Mouse (Mus musculus) heart, embryonic 15.5 days (tissue): ENCODE results near the gene Mut. TPM values are rescaled to one million over a fixed set of nuclear protein-coding genes. Genes with fewer than 3 reads are reported as not detected.

Experiments
- ATAC-seq: fragments of 200-750 bp; cut with Nextera tagmentation; replicated peaks from 2 replicates; pipeline ENCODE4 v1.8.0; 2017; ENCODE audit warnings: low read depth, moderate TSS enrichment; ENCODE audit not compliant: insufficient number of reproducible peaks, insufficient read depth, low FRiP score
- H3K27ac ChIP-seq: fragments of 300-500 bp; sonication (generic); 2 replicates; pipeline ENCODE4 v1.5.1; 2015; ENCODE audit warnings: mild to moderate bottlenecking, inconsistent platforms
- H3K27me3 ChIP-seq: fragments of 300-500 bp; sonication (generic); 2 replicates; pipeline ENCODE4 v1.6.1; 2015; ENCODE audit warnings: inconsistent platforms
- H3K36me3 ChIP-seq: fragments of 300-500 bp; sonication (generic); 2 replicates; pipeline ENCODE4 v1.6.1; 2015; ENCODE audit warnings: mild to moderate bottlenecking, inconsistent platforms
- H3K4me1 ChIP-seq: fragments of 300-500 bp; sonication (generic); replicated peaks from 2 replicates; pipeline ENCODE4 v1.6.1; 2015; ENCODE audit warnings: inconsistent platforms
- H3K4me2 ChIP-seq: fragments of 300-500 bp; sonication (generic); 2 replicates; pipeline ENCODE4 v1.6.1; 2015; ENCODE audit warnings: inconsistent platforms, mild to moderate bottlenecking, moderate library complexity
- H3K4me3 ChIP-seq: fragments of 300-500 bp; sonication (generic); 2 replicates; pipeline ENCODE4 v1.5.1; 2015; ENCODE audit warnings: mild to moderate bottlenecking, inconsistent platforms
- H3K9ac ChIP-seq: fragments of 300-500 bp; sonication (generic); 2 replicates; pipeline ENCODE4 v1.6.1; 2015; ENCODE audit warnings: mild to moderate bottlenecking, inconsistent platforms
- H3K9me3 ChIP-seq: fragments of 300-500 bp; sonication (generic); replicated peaks from 2 replicates; pipeline ENCODE4 v1.6.1; 2016; ENCODE audit warnings: inconsistent platforms
- WGBS: fragments of 180-500 bp; shearing (Covaris S2); methylation state at CpG from one replicate; pipeline ENCODE4 v1.1.7; 2015; ENCODE audit warnings: mixed read lengths; 5-methylcytosine and 5-hydroxymethylcytosine counted together
- polyA plus RNA-seq: library from polyadenylated mRNA; unstranded; fragments of >200 nt; fragmentation: Nextera tagmentation; extraction: Ambion mirVana; gene quantifications from 2 replicates; pipeline ENCODE4 v1.2.1, GENCODE M21; 2015

Mut gene
- polyA plus RNA-seq, result 39.8 and 41.1 TPM in 2 replicates

DNA sequence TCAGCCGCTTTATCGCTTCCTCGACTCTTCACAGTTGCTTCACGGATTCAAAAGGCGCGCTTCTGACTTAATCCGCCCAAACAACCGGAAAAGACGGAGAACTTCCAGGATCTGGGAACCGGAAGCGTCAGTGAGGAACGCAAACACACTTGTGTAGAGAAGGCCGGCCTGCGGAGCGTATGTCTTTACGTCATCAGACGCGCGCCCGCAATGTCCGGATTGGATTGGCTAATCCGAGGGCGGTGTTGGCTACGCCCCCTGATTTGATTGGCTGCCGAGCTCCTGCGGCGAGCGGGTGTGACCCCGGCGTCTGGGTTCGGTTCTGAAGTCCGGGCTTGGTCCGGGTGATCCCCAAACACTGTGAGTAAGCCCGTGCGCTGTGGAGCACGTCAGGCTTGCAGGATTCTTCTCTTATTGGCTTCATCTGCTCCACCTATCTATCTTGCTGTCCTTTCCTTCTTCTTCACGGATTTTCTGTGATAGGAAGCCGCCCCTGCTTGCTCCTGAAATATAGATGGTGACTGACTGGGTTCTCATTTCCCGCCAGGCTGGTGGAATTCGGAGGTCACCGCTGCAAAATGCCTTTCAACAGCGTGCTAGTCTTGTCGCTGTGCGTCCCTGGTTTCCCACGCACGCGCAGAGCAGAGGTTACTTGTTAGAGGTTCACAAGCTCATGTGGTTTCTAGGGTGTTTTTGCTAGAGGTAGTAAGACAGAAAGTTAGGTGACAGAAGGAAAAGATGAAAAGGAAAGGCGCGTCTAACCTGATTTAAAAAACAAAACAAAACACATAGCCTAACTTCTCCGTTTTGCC lies at the start of gene Mut, which contains the start of gene Cenpq:
Mut (plus strand) TSS at position 266 of the 812 bp plus-strand sequence.
Cenpq (minus strand) TSS at position 628 of the 812 bp plus-strand sequence.
- H3K9ac ChIP-seq, result peak within 1 kb of the TSS; percentile 64
- peak within 1 kb of the TSS; percentile 95 for H3K27ac ChIP-seq
- ATAC-seq, result peak; percentile 100
- peak within 1 kb of the TSS; percentile 76 for H3K4me2 ChIP-seq
- no peaks in the 10 kb centered on the region for H3K27me3 ChIP-seq
- H3K4me1 ChIP-seq, result peaks cover 12% of the 10 kb centered on the region
- H3K4me3 ChIP-seq, result peak within 1 kb of the TSS; percentile 70
- H3K9me3 ChIP-seq, result no peaks in the 10 kb centered on the region
- H3K36me3 ChIP-seq, result peaks cover 11% of the 10 kb centered on the region; the same call in 1 of the 2 replicates
- WGBS, result under 1% methylated on average over 50 of the region's 50 CpGs

DNA sequence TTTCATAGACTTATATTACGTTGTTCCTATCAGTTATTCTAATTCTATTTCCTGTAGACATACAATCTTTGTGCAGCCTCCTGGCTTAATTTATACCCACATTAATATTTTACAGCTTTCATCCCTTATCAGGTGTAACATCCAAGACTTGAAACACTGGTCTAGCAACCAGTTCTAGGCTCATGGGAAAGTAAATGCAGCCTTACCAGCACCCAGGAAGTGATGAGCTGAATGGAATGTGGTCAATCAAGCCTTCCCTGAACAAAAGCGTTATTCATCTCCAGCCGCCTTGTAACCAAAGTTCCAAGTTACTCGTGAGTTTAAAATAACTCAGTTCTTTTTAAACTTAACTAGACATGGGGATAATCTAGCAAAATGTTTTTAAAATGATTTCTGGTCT lies 49.3 kb upstream of the Mut start:
- WGBS, result 73% methylated on average over 4 of the region's 4 CpGs
- Histone ChIP-seq H3K36me3 (no peaks in the 10 kb centered on the region), H3K4me3 (no peak overlapping the region), H3K4me2 (no peak overlapping the region), H3K4me1 (no peaks in the 10 kb centered on the region), H3K27ac (no peak overlapping the region), H3K9ac (no peak overlapping the region), H3K9me3 (no peaks in the 10 kb centered on the region), H3K27me3 (no peaks in the 10 kb centered on the region)
- no peak for ATAC-seq

DNA sequence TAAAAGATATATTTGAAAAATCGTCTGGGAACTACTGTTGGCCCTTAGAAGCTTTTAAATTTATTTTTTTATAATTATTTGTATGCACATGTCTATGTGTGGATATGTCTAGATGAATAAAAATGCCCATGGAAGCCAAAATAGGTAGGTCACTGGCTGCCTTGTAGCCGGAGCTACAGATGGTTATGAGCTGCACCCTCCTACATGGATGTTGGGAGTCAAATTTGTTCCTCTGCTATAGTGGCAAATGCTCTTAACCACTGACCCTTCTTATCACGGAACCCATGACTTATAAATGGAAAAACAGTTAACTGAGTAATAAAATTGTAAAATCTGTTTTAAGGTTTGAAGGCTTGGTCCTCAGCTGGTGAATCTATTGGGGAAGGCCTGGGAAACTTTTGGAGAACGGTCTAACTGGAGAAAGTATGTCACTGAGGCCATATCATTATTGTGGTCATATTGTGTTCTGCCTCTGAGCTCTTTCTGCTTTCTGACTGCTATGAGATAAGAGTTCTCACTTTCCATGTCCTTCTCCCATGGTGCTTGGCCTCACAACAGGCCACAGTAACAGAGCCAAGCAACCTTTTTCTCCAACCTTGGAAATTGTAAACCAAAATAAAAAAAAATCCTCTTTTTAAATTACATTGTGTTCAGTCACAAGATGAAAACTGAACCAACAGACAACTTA lies 46.5 kb upstream of the Mut start:
- no peak overlapping the region for H3K4me3 ChIP-seq
- H3K9ac ChIP-seq, result no peak overlapping the region
- ATAC-seq, result no peak
- H3K27me3 ChIP-seq, result no peaks in the 10 kb centered on the region
- no peaks in the 10 kb centered on the region for H3K4me1 ChIP-seq
- no peak overlapping the region for H3K4me2 ChIP-seq
- H3K36me3 ChIP-seq, result no peaks in the 10 kb centered on the region
- H3K27ac ChIP-seq, result no peak overlapping the region
- WGBS, result 71% methylated on average over 4 of the region's 4 CpGs
- no peaks in the 10 kb centered on the region for H3K9me3 ChIP-seq

DNA sequence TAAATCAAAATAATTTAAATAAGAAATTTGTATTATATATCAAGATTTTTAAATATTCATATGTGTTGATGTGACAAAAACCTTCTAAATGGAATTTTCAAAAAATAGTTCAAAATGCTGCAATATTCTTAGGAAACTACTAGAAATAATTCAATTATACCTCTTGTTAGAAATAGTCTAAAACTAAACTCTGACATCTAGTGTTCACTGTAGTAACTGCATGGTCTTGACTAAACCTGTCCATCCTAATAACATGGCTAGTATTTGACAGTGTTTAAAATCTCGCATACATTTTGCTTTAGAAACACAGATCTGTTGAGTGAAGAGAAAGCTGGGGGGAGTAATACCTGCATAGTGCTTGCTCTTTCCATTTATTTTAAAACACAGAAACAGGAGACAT lies 37.6 kb upstream of the Mut start:
- no peaks in the 10 kb centered on the region for H3K36me3 ChIP-seq
- no peak overlapping the region for H3K27ac ChIP-seq
- 76% methylated on average over 1 of the region's 1 CpGs for WGBS
- H3K9ac ChIP-seq, result no peak overlapping the region
- no peaks in the 10 kb centered on the region for H3K27me3 ChIP-seq
- H3K9me3 ChIP-seq, result no peaks in the 10 kb centered on the region
- no peaks in the 10 kb centered on the region for H3K4me1 ChIP-seq
- no peak for ATAC-seq
- H3K4me2 ChIP-seq, result no peak overlapping the region
- no peak overlapping the region for H3K4me3 ChIP-seq

DNA sequence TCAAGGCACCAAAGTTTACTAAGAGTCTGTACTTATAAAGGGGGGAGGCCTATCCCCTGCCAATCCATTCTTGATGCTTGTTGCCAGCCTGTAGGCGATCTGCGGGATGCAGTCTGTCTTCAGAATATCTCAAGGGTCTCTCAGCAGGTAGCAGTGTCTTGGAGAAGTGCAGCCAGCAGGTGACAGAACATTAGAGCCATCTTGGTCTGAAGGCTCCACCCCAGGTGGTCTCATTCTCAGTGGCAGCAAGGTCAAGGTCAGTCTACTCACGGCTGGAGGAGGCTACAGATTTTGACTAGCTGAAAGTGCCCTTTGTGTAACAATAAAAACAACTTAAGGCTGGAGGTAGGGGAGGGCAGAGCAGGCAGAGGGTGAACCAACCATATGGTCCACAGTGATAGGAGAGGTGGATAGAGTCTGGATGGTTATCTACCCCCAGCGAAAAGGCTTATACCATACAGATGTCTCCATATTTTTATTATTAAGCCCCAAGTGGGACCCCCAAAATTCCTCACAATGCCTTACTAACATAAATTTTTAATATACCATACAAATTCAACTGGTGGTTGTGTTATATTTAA lies 34.6 kb upstream of the Mut start:
- 41% methylated on average over 4 of the region's 4 CpGs for WGBS
- Histone ChIP-seq H3K9ac (no peak overlapping the region), H3K4me3 (no peak overlapping the region), H3K4me1 (peaks cover 8% of the 10 kb centered on the region; the same call in 1 of the 2 replicates), H3K36me3 (no peaks in the 10 kb centered on the region), H3K9me3 (no peaks in the 10 kb centered on the region), H3K4me2 (no peak overlapping the region), H3K27me3 (no peaks in the 10 kb centered on the region), H3K27ac (no peak overlapping the region)
- no peak for ATAC-seq

DNA sequence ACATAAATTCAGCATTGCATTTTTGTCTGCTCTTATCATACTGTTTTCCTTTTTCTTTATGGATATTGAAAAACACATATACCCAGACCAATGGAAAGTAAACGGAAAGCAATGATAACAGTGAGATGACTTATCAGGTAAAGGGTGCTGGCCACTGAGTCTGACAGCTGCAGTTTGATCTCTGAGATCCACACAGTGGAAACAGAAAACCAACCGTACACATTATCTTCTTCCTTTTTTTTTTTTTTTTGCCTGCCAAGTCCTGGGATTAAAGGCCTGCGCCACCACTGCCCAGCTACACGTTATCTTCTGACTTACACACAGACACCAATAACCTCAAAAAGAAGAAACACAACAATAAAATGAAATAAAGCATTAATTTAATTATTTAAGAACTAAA lies 31.1 kb upstream of the Mut start:
- H3K4me1 ChIP-seq, result peaks cover 8% of the 10 kb centered on the region; the same call in 1 of the 2 replicates
- no peak overlapping the region for H3K4me2 ChIP-seq
- H3K27me3 ChIP-seq, result no peaks in the 10 kb centered on the region
- H3K9ac ChIP-seq, result no peak overlapping the region
- 53% methylated on average over 4 of the region's 4 CpGs for WGBS
- no peak overlapping the region for H3K27ac ChIP-seq
- no peak for ATAC-seq
- H3K9me3 ChIP-seq, result no peaks in the 10 kb centered on the region
- H3K36me3 ChIP-seq, result no peaks in the 10 kb centered on the region
- no peak overlapping the region for H3K4me3 ChIP-seq

DNA sequence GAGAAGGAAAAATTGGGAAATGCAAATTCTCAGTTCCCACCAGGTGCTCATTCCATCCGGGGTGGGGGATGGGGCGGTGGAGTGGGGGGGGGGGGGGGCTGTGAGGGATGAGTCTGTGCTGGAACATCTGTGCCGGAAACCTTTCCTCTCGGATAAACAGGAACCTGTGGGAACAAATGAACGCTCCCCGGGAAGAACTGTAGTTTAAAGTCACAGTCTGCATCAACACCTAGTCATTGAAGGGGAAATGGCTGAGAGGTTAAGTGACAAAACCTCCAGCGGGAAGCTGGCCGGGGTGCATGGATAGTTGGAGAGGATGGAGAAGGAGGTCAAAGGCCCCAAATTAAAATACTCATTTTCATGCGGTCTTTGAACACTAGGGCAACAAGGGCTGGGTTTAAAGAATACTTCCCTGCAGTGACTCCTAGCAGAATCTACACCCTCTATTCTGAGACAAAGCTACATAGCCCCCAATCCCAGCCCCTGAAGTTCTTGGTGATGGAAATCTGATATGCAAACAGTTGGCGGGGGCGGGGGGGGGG lies 30.4 kb upstream of the Mut start:
- peak overlapping the region; percentile 62; the same call in 1 of the 2 replicates for H3K4me2 ChIP-seq
- 9% methylated on average over 11 of the region's 11 CpGs for WGBS
- H3K36me3 ChIP-seq, result no peaks in the 10 kb centered on the region
- peaks cover 8% of the 10 kb centered on the region; the same call in 1 of the 2 replicates for H3K4me1 ChIP-seq
- H3K9ac ChIP-seq, result no peak overlapping the region
- no peaks in the 10 kb centered on the region for H3K27me3 ChIP-seq
- no peak overlapping the region for H3K4me3 ChIP-seq
- H3K9me3 ChIP-seq, result no peaks in the 10 kb centered on the region
- ATAC-seq, result no peak
- H3K27ac ChIP-seq, result no peak overlapping the region

DNA sequence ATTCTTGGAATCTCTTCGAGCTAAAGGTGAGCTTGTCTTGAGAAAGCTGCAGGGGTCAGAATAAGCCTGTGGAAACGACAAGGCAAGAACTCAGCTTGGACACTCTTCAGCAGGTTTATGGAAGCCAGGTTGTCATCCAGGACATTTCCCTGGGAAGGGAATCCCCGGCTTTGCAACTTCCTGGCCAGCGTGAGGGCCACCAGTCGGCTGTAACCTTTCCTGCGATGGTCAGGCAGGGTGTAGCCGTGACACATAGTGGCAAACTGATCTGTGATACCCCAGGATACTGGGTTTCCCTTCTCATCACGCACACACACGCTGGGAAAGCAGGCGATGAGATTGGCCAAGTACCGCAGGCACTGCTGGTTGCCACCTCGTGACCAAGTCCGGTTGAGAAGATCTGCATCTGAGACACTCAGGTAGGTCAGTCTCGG lies 29.7 kb upstream of the Mut start:
- Histone ChIP-seq H3K9me3 (no peaks in the 10 kb centered on the region), H3K27ac (no peak overlapping the region), H3K4me3 (peak overlapping the region; percentile 32), H3K27me3 (no peaks in the 10 kb centered on the region), H3K36me3 (no peaks in the 10 kb centered on the region), H3K4me1 (peaks cover 8% of the 10 kb centered on the region; the same call in 1 of the 2 replicates), H3K9ac (no peak overlapping the region), H3K4me2 (peak overlapping the region; percentile 62)
- 6% methylated on average over 14 of the region's 14 CpGs for WGBS
- ATAC-seq, result no peak

DNA sequence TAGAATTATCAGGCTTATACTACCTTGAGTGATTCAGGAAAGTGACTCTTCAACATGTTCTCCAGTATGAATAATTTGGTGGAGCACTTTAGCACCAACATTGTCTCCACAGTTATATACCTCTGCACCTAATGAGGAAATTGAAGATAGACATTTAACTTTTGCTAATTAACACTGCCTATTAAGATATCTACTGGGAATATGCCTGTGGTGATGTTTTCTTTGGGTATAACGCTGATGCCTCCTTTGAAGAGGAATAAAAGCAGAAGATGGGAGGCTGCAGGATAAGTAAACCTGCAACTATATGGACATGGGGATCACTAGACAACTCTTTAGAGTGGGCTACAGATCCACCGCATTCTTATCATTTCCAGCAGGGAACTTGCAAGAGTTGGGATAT lies 20.2 kb upstream of the Mut start, which contains the start of gene Glyatl3:
Glyatl3 (minus strand) TSS at position 101 of the 400 bp plus-strand sequence.
- Histone ChIP-seq H3K27me3 (no peaks in the 10 kb centered on the region), H3K9me3 (no peaks in the 10 kb centered on the region), H3K36me3 (no peaks in the 10 kb centered on the region), H3K9ac (no peak within 1 kb of the TSS), H3K27ac (no peak within 1 kb of the TSS), H3K4me1 (no peaks in the 10 kb centered on the region), H3K4me3 (no peak within 1 kb of the TSS), H3K4me2 (no peak within 1 kb of the TSS)
- 90% methylated on average over 2 of the region's 2 CpGs for WGBS
- ATAC-seq, result no peak

DNA sequence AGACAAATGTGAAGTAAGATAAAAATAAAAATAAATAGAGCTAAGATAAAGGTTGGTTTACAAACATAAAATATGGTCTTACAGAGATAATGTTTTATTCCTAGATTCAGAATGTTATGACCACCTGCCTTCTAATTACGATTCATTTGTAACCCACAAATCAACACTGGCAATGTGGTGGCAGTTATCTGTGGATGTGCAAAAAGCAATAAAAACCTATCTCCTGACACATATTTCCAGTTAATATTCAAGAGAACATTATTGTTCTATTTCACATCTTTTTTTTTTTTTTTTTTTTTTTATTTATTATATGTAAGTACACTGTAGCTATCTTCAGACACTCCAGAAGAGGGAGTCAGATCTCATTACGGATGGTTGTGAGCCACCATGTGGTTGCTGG lies 19.0 kb upstream of the Mut start:
- Histone ChIP-seq H3K27me3 (no peaks in the 10 kb centered on the region), H3K36me3 (no peaks in the 10 kb centered on the region), H3K27ac (no peak overlapping the region), H3K4me2 (no peak overlapping the region), H3K9me3 (no peaks in the 10 kb centered on the region), H3K4me3 (no peak overlapping the region), H3K9ac (no peak overlapping the region), H3K4me1 (no peaks in the 10 kb centered on the region)
- ATAC-seq, result no peak
- 99% methylated on average over 2 of the region's 2 CpGs for WGBS

DNA sequence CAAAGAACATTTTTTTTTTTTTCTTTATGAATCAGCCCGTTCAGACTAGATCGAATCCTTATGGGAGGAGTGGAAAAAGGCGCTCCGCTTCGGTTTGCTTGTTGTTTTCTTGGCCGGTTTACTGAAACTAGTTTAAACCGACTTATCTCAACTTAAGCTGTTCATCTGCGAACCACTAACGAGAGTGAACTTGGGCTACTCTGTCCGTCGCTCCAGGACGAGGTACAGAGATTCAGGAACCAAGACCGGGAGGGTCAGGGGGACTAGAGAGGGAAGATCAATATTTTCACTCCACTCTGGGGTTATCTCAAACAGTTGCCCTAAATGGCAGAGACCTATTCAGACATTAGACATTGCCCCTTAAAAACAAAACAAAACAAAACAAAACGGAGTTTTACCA lies 500 bp upstream of the Mut start:
- Histone ChIP-seq H3K27ac (peak overlapping the region; percentile 95), H3K27me3 (no peaks in the 10 kb centered on the region), H3K4me3 (peak overlapping the region; percentile 70), H3K36me3 (peaks cover 15% of the 10 kb centered on the region), H3K4me1 (peaks cover 12% of the 10 kb centered on the region), H3K4me2 (peak overlapping the region; percentile 76), H3K9ac (peak overlapping the region; percentile 62), H3K9me3 (no peaks in the 10 kb centered on the region)
- WGBS, result under 1% methylated on average over 14 of the region's 14 CpGs
- no peak for ATAC-seq
